Mouse (Mus musculus) myocyte (in vitro differentiated cells): ENCODE measurements around the gene Bach2. TPM values are rescaled to one million over a fixed set of nuclear protein-coding genes. Genes with fewer than 3 reads are reported as not detected.
A peak's percentile ranks its signal among the peaks of the same experiment; 100 is the strongest.

Experiments used
- H3K27me3 ChIP-seq: one replicate; pipeline ENCODE4 v1.6.1; 2011; ENCODE audit not compliant: control insufficient read depth, insufficient read depth, insufficient read length
- H3K36me3 ChIP-seq: one replicate; pipeline ENCODE4 v1.6.1; 2011; ENCODE audit not compliant: control insufficient read depth, insufficient read depth
- H3K4me2 ChIP-seq: one replicate; pipeline ENCODE4 v1.6.1; 2011; ENCODE audit warnings: low read depth, control low read depth
- H3K4me3 ChIP-seq: one replicate; pipeline ENCODE4 v1.5.1; 2011; ENCODE audit warnings: mild to moderate bottlenecking, control low read depth, moderate library complexity
- H3K79me2 ChIP-seq: one replicate; pipeline ENCODE4 v1.6.1; 2011; ENCODE audit not compliant: control insufficient read depth, insufficient read depth
- H3ac ChIP-seq: one replicate; pipeline ENCODE4 v1.6.1; 2011; ENCODE audit not compliant: control insufficient read depth, insufficient read length
- CEBPB ChIP-seq: IDR thresholded peaks from 2 replicates; pipeline ENCODE4 v1.6.1; 2011; ENCODE audit warnings: mild to moderate bottlenecking, moderate library complexity; ENCODE audit not compliant: poor library complexity, insufficient read depth, severe bottlenecking
- E2F4 ChIP-seq: IDR thresholded peaks from one replicate; pipeline ENCODE4 v1.6.1; 2011; ENCODE audit warnings: mild to moderate bottlenecking, control low read depth, moderate library complexity; ENCODE audit not compliant: insufficient read depth
- MAX ChIP-seq: IDR thresholded peaks from one replicate; pipeline ENCODE4 v1.6.1; 2011; ENCODE audit warnings: low read depth, mild to moderate bottlenecking, control low read depth
- MYOD1 ChIP-seq, 3 experiments: IDR thresholded peaks; one replicate each; pipeline ENCODE4 v1.6.1; 2011; ENCODE audit warnings: control low read depth in 2 of 3, low read depth in 2 of 3, mild to moderate bottlenecking in 2 of 3, moderate library complexity in 1 of 3; ENCODE audit not compliant: insufficient read length in 2 of 3, control insufficient read depth in 1 of 3
- MYOG ChIP-seq, 3 experiments: IDR thresholded peaks; one replicate each; pipeline ENCODE4 v1.6.1; 2011; ENCODE audit warnings: control low read depth in 2 of 3, low read depth in 2 of 3, mild to moderate bottlenecking in 2 of 3; ENCODE audit not compliant: insufficient read length in 2 of 3, control insufficient read depth in 1 of 3, insufficient read depth in 1 of 3
- POLR2A ChIP-seq: IDR thresholded peaks from one replicate; pipeline ENCODE4 v1.6.1; 2011; ENCODE audit warnings: low read depth, mild to moderate bottlenecking, control low read depth, moderate library complexity; ENCODE audit not compliant: insufficient read length
- POLR2AphosphoS2 ChIP-seq: IDR thresholded peaks from one replicate; pipeline ENCODE4 v1.6.1; 2011; ENCODE audit warnings: low read depth, control low read depth; ENCODE audit not compliant: insufficient read length
- REST ChIP-seq: IDR thresholded peaks from one replicate; pipeline ENCODE4 v1.6.1; 2011; ENCODE audit warnings: mild to moderate bottlenecking, control low read depth, moderate library complexity; ENCODE audit not compliant: insufficient read depth, insufficient read length
- SRF ChIP-seq: IDR thresholded peaks from one replicate; pipeline ENCODE4 v1.6.1; 2011; ENCODE audit warnings: low read depth; ENCODE audit not compliant: control insufficient read depth, insufficient read length
- TCF12 ChIP-seq: IDR thresholded peaks from one replicate; pipeline ENCODE4 v1.6.1; 2011; ENCODE audit warnings: mild to moderate bottlenecking, control low read depth; ENCODE audit not compliant: poor library complexity, insufficient read depth, severe bottlenecking
- TCF3 ChIP-seq: IDR thresholded peaks from one replicate; pipeline ENCODE4 v1.6.1; 2011; ENCODE audit warnings: low read depth, control low read depth; ENCODE audit not compliant: insufficient read length
- USF1 ChIP-seq: IDR thresholded peaks from one replicate; pipeline ENCODE4 v1.6.1; 2011; ENCODE audit warnings: low read depth, mild to moderate bottlenecking, control low read depth, moderate library complexity
- polyA plus RNA-seq: library from polyadenylated mRNA; unstranded; fragments of >200 nt; fragmentation: generic; extraction: Trizol; gene quantifications from one replicate; pipeline ENCODE4 v1.2.1, GENCODE M21; 2012; ENCODE audit warnings: missing spikeins

Gene Bach2
- polyA plus RNA-seq, 1 experiment: 0.29 TPM

DNA sequence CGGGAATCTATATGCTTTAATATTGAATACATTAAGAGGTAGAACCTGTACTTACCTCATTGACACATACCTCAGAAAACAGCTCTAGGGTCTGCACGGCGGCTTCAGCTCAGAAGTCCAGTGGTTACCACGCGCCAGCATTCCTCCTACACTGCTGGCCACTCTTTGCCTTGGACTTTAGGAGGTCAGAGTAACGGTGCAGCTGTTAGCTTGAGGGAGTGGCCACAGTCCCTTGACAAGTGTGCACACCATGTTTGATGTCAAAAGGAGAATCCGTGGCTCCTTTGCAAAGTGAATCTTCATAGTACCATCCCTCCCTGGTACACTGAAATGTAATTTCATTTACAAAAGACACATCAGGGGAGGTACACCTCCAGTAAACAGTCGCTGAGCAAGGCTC, 179.3 kb downstream of the Bach2 start:
- TF ChIP-seq CEBPB (no peak), MYOD1 (IDR thresholded peaks at IDR 0.05; ENCODE audit: control insufficient read depth in 1 of 3, insufficient read length in 2 of 3, low read depth in 2 of 3) (peak in 2 of 3 experiments; percentile 65 to 76), MAX (no peak), MYOG (IDR thresholded peaks at IDR 0.05; ENCODE audit: control insufficient read depth in 1 of 3, insufficient read depth in 1 of 3, insufficient read length in 2 of 3, low read depth in 2 of 3) (peak; percentile 6 to 76 (median 33))
- Histone ChIP-seq H3K4me2 (no peak overlapping the region), H3K79me2 (no peaks in the 10 kb centered on the region), H3K36me3 (no peaks in the 10 kb centered on the region), H3ac (no peak overlapping the region), H3K27me3 (no peaks in the 10 kb centered on the region), H3K4me3 (no peak overlapping the region)

DNA sequence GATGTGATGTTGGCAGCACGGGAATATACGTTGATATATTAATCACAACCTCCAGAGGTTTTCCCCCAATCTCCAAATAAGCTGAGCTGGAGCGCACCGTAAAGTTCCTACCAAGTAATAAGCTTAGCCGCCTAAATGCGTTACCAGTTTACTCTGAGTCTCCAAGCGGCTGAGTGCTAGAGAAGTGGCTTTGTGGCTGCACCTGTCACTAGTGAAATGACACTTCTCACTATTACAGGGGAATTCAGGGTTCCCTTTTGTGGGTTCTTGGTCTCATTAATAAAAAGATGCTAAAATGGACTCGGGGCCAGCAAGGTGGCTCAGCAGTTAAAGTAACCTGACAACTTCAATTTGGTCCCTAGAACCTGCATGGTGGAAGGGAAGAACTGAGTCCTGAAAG, 183.0 kb downstream of the Bach2 start:
- no peak for TF ChIP-seq CEBPB
- TF ChIP-seq POLR2AphosphoS2: no peak
- no peak for TF ChIP-seq POLR2A
- no peaks in the 10 kb centered on the region for H3K79me2 ChIP-seq
- no peaks in the 10 kb centered on the region for H3K36me3 ChIP-seq
- no peak overlapping the region for H3K4me3 ChIP-seq
- no peaks in the 10 kb centered on the region for H3K27me3 ChIP-seq
- no peak overlapping the region for H3K4me2 ChIP-seq
- H3ac ChIP-seq: no peak overlapping the region

DNA sequence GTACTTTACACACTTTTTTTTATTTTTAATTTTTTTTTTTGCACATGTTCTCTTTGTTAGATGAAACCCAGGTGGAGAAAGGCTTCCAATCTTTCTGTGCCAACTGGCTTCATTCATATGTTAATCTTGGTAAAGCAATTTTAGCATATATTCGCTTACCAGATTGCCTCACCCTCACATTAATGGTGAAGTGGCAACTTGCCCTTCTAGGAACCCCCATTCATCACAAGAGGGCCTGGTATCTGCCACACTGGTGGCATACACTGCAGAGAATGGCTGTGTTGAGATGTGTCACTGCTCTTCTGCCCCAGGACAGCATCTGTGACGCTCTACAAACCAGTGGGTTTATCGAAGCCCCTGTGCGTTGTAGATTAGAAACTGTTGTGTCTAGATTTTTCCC, 183.8 kb downstream of the Bach2 start:
- Histone ChIP-seq H3K4me2 (no peak overlapping the region), H3K79me2 (no peaks in the 10 kb centered on the region), H3K4me3 (no peak overlapping the region), H3K36me3 (no peaks in the 10 kb centered on the region), H3ac (no peak overlapping the region), H3K27me3 (no peaks in the 10 kb centered on the region)
- TF ChIP-seq REST (no peak), MAX (no peak), E2F4 (no peak), TCF3 (no peak), POLR2A (no peak), SRF (no peak), USF1 (no peak)

DNA sequence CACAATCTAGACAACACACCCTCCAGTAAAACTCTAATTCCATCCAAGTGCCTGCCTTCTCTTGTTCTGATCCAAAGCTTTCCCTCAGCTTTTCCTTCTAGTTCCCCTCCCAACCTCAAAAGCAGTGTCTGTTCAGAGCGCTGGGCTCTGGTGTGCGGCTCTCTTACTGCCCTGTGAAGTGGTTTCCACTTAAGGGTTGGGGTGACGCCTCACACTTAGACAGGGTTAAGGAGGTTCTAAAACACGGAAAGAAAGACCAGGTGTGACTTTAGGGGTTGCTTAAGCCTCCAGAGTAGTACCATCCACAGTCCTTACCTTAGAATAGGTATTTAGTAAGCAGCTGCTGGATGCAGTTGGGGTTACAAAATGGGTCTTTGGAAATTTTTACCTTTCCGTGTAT, 185.1 kb downstream of the Bach2 start:
- no peaks in the 10 kb centered on the region for H3K79me2 ChIP-seq
- no peak overlapping the region for H3K4me3 ChIP-seq
- H3K4me2 ChIP-seq: no peak overlapping the region
- no peaks in the 10 kb centered on the region for H3K27me3 ChIP-seq
- H3K36me3 ChIP-seq: no peaks in the 10 kb centered on the region
- no peak overlapping the region for H3ac ChIP-seq
- TF ChIP-seq E2F4 (no peak), REST (no peak), TCF12 (no peak), POLR2AphosphoS2 (no peak), USF1 (no peak), SRF (no peak), MYOG (IDR thresholded peaks at IDR 0.05; ENCODE audit: control insufficient read depth in 1 of 3, insufficient read depth in 1 of 3, insufficient read length in 2 of 3, low read depth in 2 of 3) (no peak), MAX (no peak)

DNA sequence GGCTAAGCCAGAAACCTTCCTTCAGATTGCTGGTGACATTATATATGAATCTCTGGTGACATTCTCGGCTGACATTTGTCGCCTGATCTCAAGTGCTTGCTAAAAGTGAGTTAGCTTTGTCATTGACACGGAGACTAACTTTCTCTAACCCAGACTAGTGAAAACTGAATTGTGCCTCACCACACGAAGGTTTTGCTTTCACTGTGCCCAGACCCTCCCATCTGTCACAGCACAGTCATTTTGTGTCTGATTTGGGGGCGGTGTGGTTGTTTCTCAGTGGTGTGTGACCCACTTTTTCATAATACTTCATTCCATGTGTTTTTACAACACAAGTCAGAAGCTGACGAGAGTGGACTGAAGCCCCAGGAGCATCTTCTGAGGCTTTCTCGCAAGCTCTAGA, 185.8 kb downstream of the Bach2 start:
- Histone ChIP-seq H3ac (no peak overlapping the region), H3K4me3 (no peak overlapping the region), H3K4me2 (no peak overlapping the region), H3K27me3 (no peaks in the 10 kb centered on the region), H3K36me3 (no peaks in the 10 kb centered on the region), H3K79me2 (no peaks in the 10 kb centered on the region)
- TF ChIP-seq E2F4 (no peak), SRF (no peak), POLR2AphosphoS2 (no peak), TCF12 (no peak), MAX (no peak), MYOG (IDR thresholded peaks at IDR 0.05; ENCODE audit: control insufficient read depth in 1 of 3, insufficient read depth in 1 of 3, insufficient read length in 2 of 3, low read depth in 2 of 3) (no peak), TCF3 (no peak), POLR2A (no peak), REST (no peak), MYOD1 (IDR thresholded peaks at IDR 0.05; ENCODE audit: control insufficient read depth in 1 of 3, insufficient read length in 2 of 3, low read depth in 2 of 3) (no peak), USF1 (no peak), CEBPB (no peak)

DNA sequence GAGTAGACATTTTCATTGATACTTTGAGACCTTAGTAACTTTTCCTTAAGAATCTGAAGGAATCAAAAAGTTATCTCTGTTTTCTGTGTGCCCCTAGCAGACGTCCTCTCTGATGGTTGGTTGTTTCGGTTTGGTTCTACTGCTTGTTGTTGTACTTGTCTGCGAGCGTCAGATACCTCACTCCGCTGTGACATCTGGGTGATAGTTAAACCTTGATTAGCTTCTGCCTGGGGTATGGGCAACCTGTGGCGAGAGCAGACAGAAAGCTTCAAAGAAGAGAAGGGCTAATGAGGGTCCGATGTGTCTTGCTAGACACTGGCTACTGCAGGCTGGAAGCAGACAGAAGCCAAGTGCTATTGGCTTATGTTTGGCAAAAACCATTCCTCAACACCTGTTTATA, 186.5 kb downstream of the Bach2 start:
- no peak overlapping the region for H3ac ChIP-seq
- H3K4me3 ChIP-seq: no peak overlapping the region
- TF ChIP-seq TCF12 (no peak), REST (no peak), CEBPB (no peak), MYOD1 (IDR thresholded peaks at IDR 0.05; ENCODE audit: control insufficient read depth in 1 of 3, insufficient read length in 2 of 3, low read depth in 2 of 3) (no peak)
- H3K36me3 ChIP-seq: no peaks in the 10 kb centered on the region
- H3K79me2 ChIP-seq: no peaks in the 10 kb centered on the region
- no peak overlapping the region for H3K4me2 ChIP-seq
- no peaks in the 10 kb centered on the region for H3K27me3 ChIP-seq
